Mouse (Mus musculus) limb, embryonic 14.5 days (tissue): ENCODE measurements around the gene G3bp1. TPM values are rescaled to one million over a fixed set of nuclear protein-coding genes. Genes with fewer than 3 reads are reported as not detected.

ENCODE experiments used
- ATAC-seq: fragments of 200-750 bp; cut with Nextera tagmentation; 2 replicates; pipeline ENCODE4 v1.8.0; 2017; ENCODE audit warnings: low read depth, moderate number of reproducible peaks, moderate TSS enrichment; ENCODE audit not compliant: low FRiP score
- DNase-seq: peaks from one replicate; pipeline ENCODE4 v3.0.0-alpha.2; 2015; ENCODE audit warnings: low spot score
- H3K27ac ChIP-seq: fragments of 300-500 bp; sonication (generic); replicated peaks from 2 replicates; pipeline ENCODE4 v1.5.1; 2014; ENCODE audit warnings: low read depth, mild to moderate bottlenecking, low read length, moderate library complexity, mixed read lengths
- H3K27me3 ChIP-seq: fragments of 300-500 bp; sonication (generic); 2 replicates; pipeline ENCODE4 v1.6.1; 2014; ENCODE audit warnings: low read length, mixed read lengths; ENCODE audit not compliant: control insufficient read depth, insufficient read depth
- H3K36me3 ChIP-seq: fragments of 300-500 bp; sonication (generic); 2 replicates; pipeline ENCODE4 v1.6.1; 2014; ENCODE audit warnings: mild to moderate bottlenecking, low read length, moderate library complexity, mixed read lengths; ENCODE audit not compliant: control insufficient read depth, insufficient read depth
- H3K4me1 ChIP-seq: fragments of 300-500 bp; sonication (generic); 2 replicates; pipeline ENCODE4 v1.6.1; 2014; ENCODE audit warnings: antibody characterized with exemption, low read length, mixed read lengths; ENCODE audit not compliant: control insufficient read depth, insufficient read depth
- H3K4me2 ChIP-seq: fragments of 300-500 bp; sonication (generic); replicated peaks from 2 replicates; pipeline ENCODE4 v1.6.1; 2014; ENCODE audit warnings: low read depth, mild to moderate bottlenecking, low read length, moderate library complexity; ENCODE audit not compliant: severe bottlenecking
- H3K4me3 ChIP-seq: fragments of 300-500 bp; sonication (generic); replicated peaks from 2 replicates; pipeline ENCODE4 v1.5.1; 2014; ENCODE audit warnings: low read length
- H3K9ac ChIP-seq: fragments of 300-500 bp; sonication (generic); 2 replicates; pipeline ENCODE4 v1.6.1; 2014; ENCODE audit warnings: mild to moderate bottlenecking, low read depth, low read length, moderate library complexity; ENCODE audit not compliant: severe bottlenecking
- H3K9me3 ChIP-seq: fragments of 300-500 bp; sonication (generic); 2 replicates; pipeline ENCODE4 v1.6.1; 2016; ENCODE audit warnings: low read length; ENCODE audit not compliant: control insufficient read depth
- POLR2A ChIP-seq: fragments of 200-500 bp; IDR thresholded peaks from 2 replicates; pipeline ENCODE4 v1.8.0; 2012; ENCODE audit warnings: inconsistent platforms, mild to moderate bottlenecking, moderate library complexity, borderline replicate concordance; ENCODE audit not compliant: insufficient read depth, insufficient read length; ENCODE audit errors: extremely low read depth
- WGBS: fragments of 180-500 bp; shearing (Covaris S2); extraction: QIAGEN DNeasy Blood & Tissue Kit; methylation state at CpG from one replicate; pipeline ENCODE4 v1.1.7; 2014; 5-methylcytosine and 5-hydroxymethylcytosine counted together
- polyA plus RNA-seq, 2 experiments: library from polyadenylated mRNA; depleted of rRNA in 1 of 2; stranded (reverse) in 1 of 2; unstranded in 1 of 2; fragments of >200 nt; fragmentation: Nextera tagmentation in 1 of 2; extraction: Ambion mirVana in 1 of 2; gene quantifications; 2 replicates each; pipeline versions ENCODE4 v1.2.1 to v1.2.3; 2012 to 2014

G3bp1 gene
- polyA plus RNA-seq, 2 experiments, result 79.0 to 171 TPM

GRCm38 (mm10) chr11:55455166-55455565, 14.3 kb upstream of the G3bp1 start:
- DNase-seq, result no peak
- no peak for ATAC-seq
- Histone ChIP-seq H3K27me3 (no peaks in the 10 kb centered on the region), H3K36me3 (peaks cover 36% of the 10 kb centered on the region), H3K9ac (no peak overlapping the region), H3K4me3 (no peak overlapping the region), H3K9me3 (no peaks in the 10 kb centered on the region), H3K4me2 (no peak overlapping the region), H3K4me1 (peaks cover 7% of the 10 kb centered on the region), H3K27ac (no peak overlapping the region)
- no peak for TF ChIP-seq POLR2A
- WGBS, result 70% methylated on average over 2 of the region's 2 CpGs

GRCm38 (mm10) chr11:55458501-55458900, 11.0 kb upstream of the G3bp1 start:
- Histone ChIP-seq H3K4me2 (no peak overlapping the region), H3K4me3 (no peak overlapping the region), H3K4me1 (peaks cover 15% of the 10 kb centered on the region), H3K36me3 (0 out of 2 replicates have a peak, but pooled peaks cover 14% of the 10 kb centered on the region), H3K9me3 (no peaks in the 10 kb centered on the region), H3K9ac (no peak overlapping the region), H3K27ac (no peak overlapping the region), H3K27me3 (no peaks in the 10 kb centered on the region)
- DNase-seq, result no peak
- TF ChIP-seq POLR2A, result no peak
- WGBS, result 50% methylated on average over 4 of the region's 4 CpGs
- ATAC-seq, result no peak

- Histone ChIP-seq H3K4me1 (peaks cover 15% of the 10 kb centered on the region), H3K4me3 (peak overlapping the region; percentile 82), H3K27ac (no peak overlapping the region), H3K36me3 (0 out of 2 replicates have a peak, but pooled peaks cover under 1% of the 10 kb centered on the region), H3K9me3 (no peaks in the 10 kb centered on the region), H3K9ac (peak overlapping the region; percentile 65), H3K4me2 (peak overlapping the region; percentile 94), H3K27me3 (no peaks in the 10 kb centered on the region)
- no peak for TF ChIP-seq POLR2A
- DNase-seq (peak; percentile 42), ATAC-seq (no peak)
- WGBS, result 24% methylated on average over 3 of the region's 3 CpGs
Measured at GRCm38 (mm10) chr11:55459850-55460558, 9.5 kb upstream of the G3bp1 start.

- no peaks in the 10 kb centered on the region for H3K9me3 ChIP-seq
- H3K36me3 ChIP-seq, result no peaks in the 10 kb centered on the region
- no peak for TF ChIP-seq POLR2A
- H3K4me2 ChIP-seq, result peak overlapping the region; percentile 94
- H3K27me3 ChIP-seq, result no peaks in the 10 kb centered on the region
- peak overlapping the region; percentile 65 for H3K9ac ChIP-seq
- ATAC-seq, result peak; percentile 24; the same call in 1 of the 2 replicates
- H3K4me3 ChIP-seq, result peak overlapping the region; percentile 82
- H3K4me1 ChIP-seq, result peaks cover 15% of the 10 kb centered on the region
- 0 out of 2 replicates have a peak overlapping the region, but pooled peaks have one; percentile 33 for H3K27ac ChIP-seq
- WGBS, result under 1% methylated on average over 17 of the region's 17 CpGs
- DNase-seq, result no peak
Measured at GRCm38 (mm10) chr11:55460559-55461018, 8.9 kb upstream of the G3bp1 start.

GRCm38 (mm10) chr11:55461019-55461645, 8.4 kb upstream of the G3bp1 start, which contains the start of gene Atox1:
Atox1 (minus strand) TSS chr11:55461239.
- Histone ChIP-seq H3K9ac (peak within 1 kb of the TSS; percentile 65), H3K4me2 (peak within 1 kb of the TSS; percentile 94), H3K36me3 (no peaks in the 10 kb centered on the region), H3K4me1 (peaks cover 15% of the 10 kb centered on the region), H3K9me3 (no peaks in the 10 kb centered on the region), H3K4me3 (peak within 1 kb of the TSS; percentile 82), H3K27me3 (no peaks in the 10 kb centered on the region), H3K27ac (peak within 1 kb of the TSS; percentile 34)
- DNase-seq (peak; percentile 95), ATAC-seq (peak; percentile 97)
- WGBS, result under 1% methylated on average over 33 of the region's 36 CpGs
- 0 out of 2 replicates have a peak, but pooled peaks have one; percentile 40 for TF ChIP-seq POLR2A
